Mouse (Mus musculus) frontal cortex, postnatal 10 days (tissue): Measurements from ENCODE around the gene Ntmt1.

Experiments
- DNase-seq, 2 experiments: peaks; one replicate each; pipeline ENCODE4 v3.0.0; 2022; ENCODE audit warnings: low spot score in 2 of 2, mixed read lengths in 1 of 2

Ntmt1 gene

GRCm38 (mm10) chr2:30807648-30808295 is at the start of gene Ntmt1:
TSS of gene Ntmt1 (plus strand) at chr2:30807826.
- peak; percentile 98 for DNase-seq

GRCm38 (mm10) chr2:30758341-30759087 is 49.1 kb upstream of the Ntmt1 start:
- peak; percentile 61 to 73 for DNase-seq

GRCm38 (mm10) chr2:30759088-30759374 is 48.6 kb upstream of the Ntmt1 start:
- no peak for DNase-seq

GRCm38 (mm10) chr2:30759442-30759841 is 48.2 kb upstream of the Ntmt1 start:
- DNase-seq: no peak

GRCm38 (mm10) chr2:30759858-30760547 is 47.6 kb upstream of the Ntmt1 start:
- no peak for DNase-seq

GRCm38 (mm10) chr2:30760706-30761105 is 46.9 kb upstream of the Ntmt1 start:
- no peak for DNase-seq

- no peak for DNase-seq
These were observed 41.2 kb upstream of the Ntmt1 start for GRCm38 (mm10) chr2:30766446-30766845.

- DNase-seq: no peak
These were observed 39.9 kb upstream of the Ntmt1 start for GRCm38 (mm10) chr2:30767626-30768240.

- DNase-seq: no peak
These were observed 39.1 kb upstream of the Ntmt1 start for GRCm38 (mm10) chr2:30768529-30768928.

- DNase-seq: no peak
These were observed 38.4 kb upstream of the Ntmt1 start for GRCm38 (mm10) chr2:30769187-30769586.

GRCm38 (mm10) chr2:30771368-30771805 is 36.2 kb upstream of the Ntmt1 start:
- DNase-seq: no peak

GRCm38 (mm10) chr2:30771806-30772460 is 35.7 kb upstream of the Ntmt1 start:
- peak; percentile 70 to 73 for DNase-seq

GRCm38 (mm10) chr2:30772581-30773312 is 34.9 kb upstream of the Ntmt1 start:
- DNase-seq: no peak

- DNase-seq: no peak
These were observed 34.2 kb upstream of the Ntmt1 start for GRCm38 (mm10) chr2:30773313-30774005.

- DNase-seq: no peak
These were observed 31.7 kb upstream of the Ntmt1 start for GRCm38 (mm10) chr2:30775955-30776354.

- DNase-seq: no peak
These were observed 30.4 kb upstream of the Ntmt1 start for GRCm38 (mm10) chr2:30777266-30777665.

- no peak for DNase-seq
These were observed 29.4 kb upstream of the Ntmt1 start for GRCm38 (mm10) chr2:30778235-30778634.

GRCm38 (mm10) chr2:30779241-30779640 is 28.4 kb upstream of the Ntmt1 start:
- DNase-seq: no peak

GRCm38 (mm10) chr2:30782312-30783290 is 25.0 kb upstream of the Ntmt1 start:
- DNase-seq: no peak
